Mouse (Mus musculus): ENCODE measurements around the gene Brk1. TPM values are rescaled to one million over a fixed set of nuclear protein-coding genes. Genes with fewer than 3 reads are reported as not detected.

The Brk1 gene
- polyA plus RNA-seq, 1 experiment = 195 TPM

- peak; percentile 90 for DNase-seq (ENCODE audit: low spot score)
These were observed 19.6 kb downstream of the Brk1 start, which contains the start of gene Vhl for GRCm38 (mm10) chr6:113623941-113624751. Gene Vhl, plus strand, starts transcription at chr6:113623959.

GRCm38 (mm10) chr6:113624989-113625770, 20.6 kb downstream of the Brk1 start:
- DNase-seq (ENCODE audit: low spot score) = no peak

GRCm38 (mm10) chr6:113630322-113630721, 25.8 kb downstream of the Brk1 start:
- no peak for DNase-seq (ENCODE audit: low spot score)

- DNase-seq (ENCODE audit: low spot score) = no peak
These were observed 28.3 kb downstream of the Brk1 start for GRCm38 (mm10) chr6:113632863-113633262.

GRCm38 (mm10) chr6:113638302-113639040, 33.9 kb downstream of the Brk1 start, which contains the start of gene Irak2:
Gene Irak2, plus strand, starts transcription at chr6:113638467.
- DNase-seq (ENCODE audit: low spot score) = peak; percentile 95

- DNase-seq (ENCODE audit: low spot score) = no peak
These were observed 34.6 kb downstream of the Brk1 start for GRCm38 (mm10) chr6:113639201-113639600.

GRCm38 (mm10) chr6:113642605-113643004, 38.0 kb downstream of the Brk1 start:
- no peak for DNase-seq (ENCODE audit: low spot score)

GRCm38 (mm10) chr6:113643021-113643420, 38.4 kb downstream of the Brk1 start:
- DNase-seq (ENCODE audit: low spot score) = no peak

GRCm38 (mm10) chr6:113643967-113644366, 39.4 kb downstream of the Brk1 start:
- DNase-seq (ENCODE audit: low spot score) = no peak

GRCm38 (mm10) chr6:113644808-113645207, 40.2 kb downstream of the Brk1 start:
- no peak for DNase-seq (ENCODE audit: low spot score)

- DNase-seq (ENCODE audit: low spot score) = no peak
These were observed 45.0 kb downstream of the Brk1 start for GRCm38 (mm10) chr6:113649346-113650196.

GRCm38 (mm10) chr6:113650197-113650640, 45.6 kb downstream of the Brk1 start:
- no peak for DNase-seq (ENCODE audit: low spot score)

- DNase-seq (ENCODE audit: low spot score) = no peak
These were observed 47.1 kb downstream of the Brk1 start for GRCm38 (mm10) chr6:113651626-113652025.

GRCm38 (mm10) chr6:113653551-113653950, 49.0 kb downstream of the Brk1 start:
- no peak for DNase-seq (ENCODE audit: low spot score)

GRCm38 (mm10) chr6:113654102-113654501, 49.5 kb downstream of the Brk1 start:
- DNase-seq (ENCODE audit: low spot score) = no peak

GRCm38 (mm10) chr6:113654753-113655397, 50.3 kb downstream of the Brk1 start:
- DNase-seq (ENCODE audit: low spot score) = no peak

- no peak for DNase-seq (ENCODE audit: low spot score)
These were observed 50.9 kb downstream of the Brk1 start for GRCm38 (mm10) chr6:113655475-113655874.

- DNase-seq (ENCODE audit: low spot score) = peak; percentile 48
These were observed 52.3 kb downstream of the Brk1 start for GRCm38 (mm10) chr6:113656847-113657246.

GRCm38 (mm10) chr6:113658226-113658625, 53.7 kb downstream of the Brk1 start:
- DNase-seq (ENCODE audit: low spot score) = no peak

All from urinary bladder, adult 2 months (tissue).